Mouse (Mus musculus): Measurements from ENCODE around the gene Cyp1b1.

- no peak for TF ChIP-seq CTCF (IDR thresholded peaks at IDR 0.05; ENCODE audit: low read depth, low read length)
- TF ChIP-seq POLR2A (IDR thresholded peaks at IDR 0.05; ENCODE audit: extremely low read depth, insufficient read depth, low read length), result no peak
Measured at GRCm38 (mm10) chr17:79738847-79739498, 24.1 kb upstream of the Cyp1b1 start.

All from liver, adult 2 months (tissue).